Mouse (Mus musculus): ENCODE measurements at regions not wholly inside any gene's neighbourhood (a gene's known extent, or its start where the extent isn't known, plus 50 kb on each side); places are given as distances from the start of the nearest gene placed in this dataset.

GRCm38 (mm10) chr1:92284155-92284554, 88.7 kb upstream of the Hdac4 start:
- no peak for TF ChIP-seq USF1 (IDR thresholded peaks at IDR 0.05; ENCODE audit: low read depth)
- no peak for TF ChIP-seq MAX (IDR thresholded peaks at IDR 0.05; ENCODE audit: low read depth)
- no peak for TF ChIP-seq REST (IDR thresholded peaks at IDR 0.05; ENCODE audit: insufficient read depth, insufficient read length)
- TF ChIP-seq POLR2AphosphoS2 (IDR thresholded peaks at IDR 0.05; ENCODE audit: insufficient read length, low read depth): no peak
- TF ChIP-seq TCF12 (IDR thresholded peaks at IDR 0.05; ENCODE audit: insufficient read depth, poor library complexity, severe bottlenecking): peak; percentile 46
- no peak for TF ChIP-seq SRF (IDR thresholded peaks at IDR 0.05; ENCODE audit: control insufficient read depth, insufficient read length, low read depth)
- no peak for TF ChIP-seq CEBPB (IDR thresholded peaks at IDR 0.05; ENCODE audit: insufficient read depth, poor library complexity, severe bottlenecking)
- peak in 2 of 3 experiments; percentile 75 to 88 for TF ChIP-seq MYOD1 (IDR thresholded peaks at IDR 0.05; ENCODE audit: control insufficient read depth in 1 of 3, insufficient read length in 2 of 3, low read depth in 2 of 3)
- TF ChIP-seq POLR2A (IDR thresholded peaks at IDR 0.05; ENCODE audit: insufficient read length, low read depth): no peak
- peak; percentile 68 to 93 (median 79) for TF ChIP-seq MYOG (IDR thresholded peaks at IDR 0.05; ENCODE audit: control insufficient read depth in 1 of 3, insufficient read depth in 1 of 3, insufficient read length in 2 of 3, low read depth in 2 of 3)
- peak; percentile 71 for TF ChIP-seq TCF3 (IDR thresholded peaks at IDR 0.05; ENCODE audit: insufficient read length, low read depth)
- no peak for TF ChIP-seq E2F4 (IDR thresholded peaks at IDR 0.05; ENCODE audit: insufficient read depth)
- H3K27me3 ChIP-seq (ENCODE audit: control insufficient read depth, insufficient read depth, insufficient read length): no peaks in the 10 kb centered on the region
- H3K4me3 ChIP-seq: no peak overlapping the region
- H3ac ChIP-seq (ENCODE audit: control insufficient read depth, insufficient read length): no peak overlapping the region
- no peak overlapping the region for H3K4me2 ChIP-seq (ENCODE audit: low read depth)
- H3K36me3 ChIP-seq (ENCODE audit: control insufficient read depth, insufficient read depth): no peaks in the 10 kb centered on the region
- no peaks in the 10 kb centered on the region for H3K79me2 ChIP-seq (ENCODE audit: control insufficient read depth, insufficient read depth)

- Histone ChIP-seq H3K36me3 (ENCODE audit: control insufficient read depth, insufficient read depth) (no peaks in the 10 kb centered on the region), H3K4me2 (ENCODE audit: low read depth) (no peak overlapping the region), H3K4me3 (no peak overlapping the region), H3K27me3 (ENCODE audit: control insufficient read depth, insufficient read depth, insufficient read length) (no peaks in the 10 kb centered on the region), H3K79me2 (ENCODE audit: control insufficient read depth, insufficient read depth) (no peaks in the 10 kb centered on the region), H3ac (ENCODE audit: control insufficient read depth, insufficient read length) (no peak overlapping the region)
- no peak for TF ChIP-seq MAX (IDR thresholded peaks at IDR 0.05; ENCODE audit: low read depth)
- TF ChIP-seq TCF12 (IDR thresholded peaks at IDR 0.05; ENCODE audit: insufficient read depth, poor library complexity, severe bottlenecking): no peak
- no peak for TF ChIP-seq USF1 (IDR thresholded peaks at IDR 0.05; ENCODE audit: low read depth)
- no peak for TF ChIP-seq E2F4 (IDR thresholded peaks at IDR 0.05; ENCODE audit: insufficient read depth)
- no peak for TF ChIP-seq POLR2AphosphoS2 (IDR thresholded peaks at IDR 0.05; ENCODE audit: insufficient read length, low read depth)
Measured at GRCm38 (mm10) chr1:92277199-92277747, 81.8 kb upstream of the Hdac4 start.

- Histone ChIP-seq H3ac (ENCODE audit: control insufficient read depth, insufficient read length) (no peak overlapping the region), H3K27me3 (ENCODE audit: control insufficient read depth, insufficient read depth, insufficient read length) (no peaks in the 10 kb centered on the region), H3K36me3 (ENCODE audit: control insufficient read depth, insufficient read depth) (no peaks in the 10 kb centered on the region), H3K4me2 (ENCODE audit: low read depth) (no peak overlapping the region), H3K4me3 (no peak overlapping the region), H3K79me2 (ENCODE audit: control insufficient read depth, insufficient read depth) (no peaks in the 10 kb centered on the region)
- TF ChIP-seq E2F4 (IDR thresholded peaks at IDR 0.05; ENCODE audit: insufficient read depth): no peak
- TF ChIP-seq MYOD1 (IDR thresholded peaks at IDR 0.05; ENCODE audit: control insufficient read depth in 1 of 3, insufficient read length in 2 of 3, low read depth in 2 of 3): no peak
- TF ChIP-seq TCF12 (IDR thresholded peaks at IDR 0.05; ENCODE audit: insufficient read depth, poor library complexity, severe bottlenecking): no peak
- TF ChIP-seq SRF (IDR thresholded peaks at IDR 0.05; ENCODE audit: control insufficient read depth, insufficient read length, low read depth): no peak
- no peak for TF ChIP-seq POLR2A (IDR thresholded peaks at IDR 0.05; ENCODE audit: insufficient read length, low read depth)
- TF ChIP-seq REST (IDR thresholded peaks at IDR 0.05; ENCODE audit: insufficient read depth, insufficient read length): no peak
- no peak for TF ChIP-seq POLR2AphosphoS2 (IDR thresholded peaks at IDR 0.05; ENCODE audit: insufficient read length, low read depth)
- no peak for TF ChIP-seq MYOG (IDR thresholded peaks at IDR 0.05; ENCODE audit: control insufficient read depth in 1 of 3, insufficient read depth in 1 of 3, insufficient read length in 2 of 3, low read depth in 2 of 3)
Measured at GRCm38 (mm10) chr1:92275388-92275787, 79.9 kb upstream of the Hdac4 start.

GRCm38 (mm10) chr1:92273760-92274159, 78.3 kb upstream of the Hdac4 start:
- Histone ChIP-seq H3K4me3 (no peak overlapping the region), H3K79me2 (ENCODE audit: control insufficient read depth, insufficient read depth) (no peaks in the 10 kb centered on the region), H3K27me3 (ENCODE audit: control insufficient read depth, insufficient read depth, insufficient read length) (no peaks in the 10 kb centered on the region), H3ac (ENCODE audit: control insufficient read depth, insufficient read length) (no peak overlapping the region), H3K36me3 (ENCODE audit: control insufficient read depth, insufficient read depth) (no peaks in the 10 kb centered on the region), H3K4me2 (ENCODE audit: low read depth) (no peak overlapping the region)
- TF ChIP-seq TCF12 (IDR thresholded peaks at IDR 0.05; ENCODE audit: insufficient read depth, poor library complexity, severe bottlenecking) (no peak), MYOG (IDR thresholded peaks at IDR 0.05; ENCODE audit: control insufficient read depth in 1 of 3, insufficient read depth in 1 of 3, insufficient read length in 2 of 3, low read depth in 2 of 3) (no peak), USF1 (IDR thresholded peaks at IDR 0.05; ENCODE audit: low read depth) (no peak), REST (IDR thresholded peaks at IDR 0.05; ENCODE audit: insufficient read depth, insufficient read length) (no peak), TCF3 (IDR thresholded peaks at IDR 0.05; ENCODE audit: insufficient read length, low read depth) (no peak), POLR2A (IDR thresholded peaks at IDR 0.05; ENCODE audit: insufficient read length, low read depth) (no peak), E2F4 (IDR thresholded peaks at IDR 0.05; ENCODE audit: insufficient read depth) (no peak), POLR2AphosphoS2 (IDR thresholded peaks at IDR 0.05; ENCODE audit: insufficient read length, low read depth) (no peak), SRF (IDR thresholded peaks at IDR 0.05; ENCODE audit: control insufficient read depth, insufficient read length, low read depth) (no peak)

GRCm38 (mm10) chr1:92271676-92272291, 76.3 kb upstream of the Hdac4 start:
- Histone ChIP-seq H3K4me2 (ENCODE audit: low read depth) (no peak overlapping the region), H3K27me3 (ENCODE audit: control insufficient read depth, insufficient read depth, insufficient read length) (no peaks in the 10 kb centered on the region)

More at GRCm38 (mm10) chr1:92271676-92272291, 76.3 kb upstream of the Hdac4 start:
- Histone ChIP-seq H3K36me3 (ENCODE audit: control insufficient read depth, insufficient read depth) (no peaks in the 10 kb centered on the region), H3K79me2 (ENCODE audit: control insufficient read depth, insufficient read depth) (no peaks in the 10 kb centered on the region), H3ac (ENCODE audit: control insufficient read depth, insufficient read length) (no peak overlapping the region), H3K4me3 (no peak overlapping the region)
- TF ChIP-seq MYOG (IDR thresholded peaks at IDR 0.05; ENCODE audit: control insufficient read depth in 1 of 3, insufficient read depth in 1 of 3, insufficient read length in 2 of 3, low read depth in 2 of 3) (no peak), POLR2A (IDR thresholded peaks at IDR 0.05; ENCODE audit: insufficient read length, low read depth) (no peak), MAX (IDR thresholded peaks at IDR 0.05; ENCODE audit: low read depth) (no peak), SRF (IDR thresholded peaks at IDR 0.05; ENCODE audit: control insufficient read depth, insufficient read length, low read depth) (no peak), TCF12 (IDR thresholded peaks at IDR 0.05; ENCODE audit: insufficient read depth, poor library complexity, severe bottlenecking) (no peak), MYOD1 (IDR thresholded peaks at IDR 0.05; ENCODE audit: control insufficient read depth in 1 of 3, insufficient read length in 2 of 3, low read depth in 2 of 3) (no peak), TCF3 (IDR thresholded peaks at IDR 0.05; ENCODE audit: insufficient read length, low read depth) (no peak), POLR2AphosphoS2 (IDR thresholded peaks at IDR 0.05; ENCODE audit: insufficient read length, low read depth) (no peak), CEBPB (IDR thresholded peaks at IDR 0.05; ENCODE audit: insufficient read depth, poor library complexity, severe bottlenecking) (no peak), E2F4 (IDR thresholded peaks at IDR 0.05; ENCODE audit: insufficient read depth) (no peak), REST (IDR thresholded peaks at IDR 0.05; ENCODE audit: insufficient read depth, insufficient read length) (no peak), USF1 (IDR thresholded peaks at IDR 0.05; ENCODE audit: low read depth) (no peak)

All from myocyte (in vitro differentiated cells).